Mouse (Mus musculus) midbrain, embryonic 14.5 days (tissue): Measurements from ENCODE around the gene Fgf23. TPM values are rescaled to one million over a fixed set of nuclear protein-coding genes. Genes with fewer than 3 reads are reported as not detected.

ENCODE experiments used
- ATAC-seq: fragments of 200-750 bp; cut with Nextera tagmentation; 2 replicates; pipeline ENCODE4 v1.8.0; 2017; ENCODE audit warnings: moderate number of reproducible peaks, moderate library complexity; ENCODE audit not compliant: low FRiP score, low TSS enrichment
- DNase-seq: peaks from one replicate; pipeline ENCODE4 v3.0.0-alpha.2; 2015
- H3K27ac ChIP-seq: fragments of 300-500 bp; sonication (generic); replicated peaks from 2 replicates; pipeline ENCODE4 v1.5.1; 2014; ENCODE audit warnings: mild to moderate bottlenecking, low read depth, low read length, moderate library complexity
- H3K27me3 ChIP-seq: fragments of 300-500 bp; sonication (generic); 2 replicates; pipeline ENCODE4 v1.6.1; 2014; ENCODE audit warnings: low read length, control low read depth, mixed read lengths; ENCODE audit not compliant: control insufficient read depth, insufficient read depth
- H3K36me3 ChIP-seq: fragments of 300-500 bp; sonication (generic); 2 replicates; pipeline ENCODE4 v1.6.1; 2014; ENCODE audit warnings: low read length, control low read depth; ENCODE audit not compliant: control insufficient read depth, insufficient read depth
- H3K4me1 ChIP-seq: fragments of 300-500 bp; sonication (generic); 2 replicates; pipeline ENCODE4 v1.6.1; 2014; ENCODE audit warnings: mild to moderate bottlenecking, antibody characterized with exemption, low read length, control low read depth; ENCODE audit not compliant: control insufficient read depth, insufficient read depth
- H3K4me2 ChIP-seq: fragments of 300-500 bp; sonication (generic); 2 replicates; pipeline ENCODE4 v1.6.1; 2014; ENCODE audit warnings: mild to moderate bottlenecking, low read length, moderate library complexity
- H3K4me3 ChIP-seq: fragments of 300-500 bp; sonication (generic); replicated peaks from 2 replicates; pipeline ENCODE4 v1.5.1; 2014; ENCODE audit warnings: low read depth, low read length
- H3K9ac ChIP-seq: fragments of 300-500 bp; sonication (generic); replicated peaks from 2 replicates; pipeline ENCODE4 v1.6.1; 2014; ENCODE audit warnings: mild to moderate bottlenecking, low read length, moderate library complexity
- H3K9me3 ChIP-seq: fragments of 300-500 bp; sonication (generic); 2 replicates; pipeline ENCODE4 v1.6.1; 2016; ENCODE audit warnings: low read length, control low read depth, mixed read lengths; ENCODE audit not compliant: control insufficient read depth
- WGBS: fragments of 180-500 bp; shearing (Covaris S2); extraction: QIAGEN DNeasy Blood & Tissue Kit; methylation state at CpG from one replicate; pipeline ENCODE4 v1.1.7; 2014; 5-methylcytosine and 5-hydroxymethylcytosine counted together
- polyA plus RNA-seq: library from polyadenylated mRNA; unstranded; fragments of >200 nt; fragmentation: Nextera tagmentation; extraction: Ambion mirVana; gene quantifications from 2 replicates; pipeline ENCODE4 v1.2.1, GENCODE M21; 2014

Gene Fgf23
- 0.18 TPM in 1 of 2 replicates, not detected in the other for polyA plus RNA-seq

- H3K4me3 ChIP-seq = no peak within 1 kb of the TSS
- H3K4me2 ChIP-seq = no peak within 1 kb of the TSS
- WGBS = 10% methylated on average over 5 of the region's 5 CpGs
- no peaks in the 10 kb centered on the region for H3K4me1 ChIP-seq
- H3K27ac ChIP-seq = no peak within 1 kb of the TSS
- no peaks in the 10 kb centered on the region for H3K9me3 ChIP-seq
- DNase-seq = no peak
- ATAC-seq = no peak
- H3K36me3 ChIP-seq = no peaks in the 10 kb centered on the region
- H3K27me3 ChIP-seq = no peaks in the 10 kb centered on the region
- H3K9ac ChIP-seq = no peak within 1 kb of the TSS
Observed at GRCm38 (mm10) chr6:127072817-127073216, at the start of gene Fgf23. Gene Fgf23 (plus strand): TSS chr6:127072902.

- Histone ChIP-seq H3K9ac (no peak overlapping the region), H3K9me3 (no peaks in the 10 kb centered on the region), H3K27ac (no peak overlapping the region), H3K4me1 (peaks cover 6% of the 10 kb centered on the region; the same call in 1 of the 2 replicates), H3K4me3 (no peak overlapping the region), H3K27me3 (no peaks in the 10 kb centered on the region), H3K4me2 (no peak overlapping the region), H3K36me3 (no peaks in the 10 kb centered on the region)
- ATAC-seq = no peak
- 82% methylated on average over 7 of the region's 7 CpGs for WGBS
- DNase-seq = no peak
Observed at GRCm38 (mm10) chr6:127024836-127025235, 47.9 kb upstream of the Fgf23 start.

GRCm38 (mm10) chr6:127034760-127035159, 37.9 kb upstream of the Fgf23 start:
- Histone ChIP-seq H3K9ac (no peak overlapping the region), H3K36me3 (no peaks in the 10 kb centered on the region), H3K4me1 (no peaks in the 10 kb centered on the region), H3K27ac (no peak overlapping the region), H3K4me2 (peak overlapping the region; percentile 28; the same call in 1 of the 2 replicates), H3K9me3 (no peaks in the 10 kb centered on the region), H3K27me3 (no peaks in the 10 kb centered on the region), H3K4me3 (no peak overlapping the region)
- DNase-seq (peak; percentile 67), ATAC-seq (no peak)
- 41% methylated on average over 10 of the region's 10 CpGs for WGBS

GRCm38 (mm10) chr6:127044909-127045308, 27.8 kb upstream of the Fgf23 start:
- peak; percentile 66 for DNase-seq
- Histone ChIP-seq H3K4me2 (no peak overlapping the region), H3K27ac (no peak overlapping the region), H3K9ac (no peak overlapping the region), H3K4me3 (no peak overlapping the region), H3K9me3 (no peaks in the 10 kb centered on the region), H3K36me3 (no peaks in the 10 kb centered on the region), H3K4me1 (no peaks in the 10 kb centered on the region), H3K27me3 (no peaks in the 10 kb centered on the region)
- WGBS = 58% methylated on average over 6 of the region's 6 CpGs
- ATAC-seq = no peak

GRCm38 (mm10) chr6:127050847-127051246, 21.9 kb upstream of the Fgf23 start:
- H3K4me1 ChIP-seq = no peaks in the 10 kb centered on the region
- no peaks in the 10 kb centered on the region for H3K36me3 ChIP-seq
- no peak overlapping the region for H3K9ac ChIP-seq
- no peak overlapping the region for H3K4me3 ChIP-seq
- no peak overlapping the region for H3K4me2 ChIP-seq
- DNase-seq (no peak), ATAC-seq (no peak)
- no peaks in the 10 kb centered on the region for H3K9me3 ChIP-seq
- WGBS = 88% methylated on average over 4 of the region's 4 CpGs
- H3K27me3 ChIP-seq = no peaks in the 10 kb centered on the region
- H3K27ac ChIP-seq = no peak overlapping the region

- no peak overlapping the region for H3K4me2 ChIP-seq
- H3K4me3 ChIP-seq = no peak overlapping the region
- H3K4me1 ChIP-seq = no peaks in the 10 kb centered on the region
- 86% methylated on average over 12 of the region's 12 CpGs for WGBS
- ATAC-seq = no peak
- H3K27me3 ChIP-seq = no peaks in the 10 kb centered on the region
- no peaks in the 10 kb centered on the region for H3K36me3 ChIP-seq
- no peak for DNase-seq
- no peak overlapping the region for H3K27ac ChIP-seq
- H3K9me3 ChIP-seq = no peaks in the 10 kb centered on the region
- H3K9ac ChIP-seq = no peak overlapping the region
Observed at GRCm38 (mm10) chr6:127056990-127057588, 15.6 kb upstream of the Fgf23 start.

- Histone ChIP-seq H3K27ac (no peak overlapping the region), H3K36me3 (no peaks in the 10 kb centered on the region), H3K4me1 (0 out of 2 replicates have a peak, but pooled peaks cover 7% of the 10 kb centered on the region), H3K4me3 (no peak overlapping the region), H3K4me2 (no peak overlapping the region), H3K9ac (no peak overlapping the region), H3K27me3 (no peaks in the 10 kb centered on the region), H3K9me3 (no peaks in the 10 kb centered on the region)
- ATAC-seq (no peak), DNase-seq (no peak)
- WGBS = 78% methylated on average over 4 of the region's 4 CpGs
Observed at GRCm38 (mm10) chr6:127059975-127060374, 12.7 kb upstream of the Fgf23 start.

- 0 out of 2 replicates have a peak, but pooled peaks cover 7% of the 10 kb centered on the region for H3K4me1 ChIP-seq
- H3K27me3 ChIP-seq = no peaks in the 10 kb centered on the region
- WGBS = 84% methylated on average over 3 of the region's 3 CpGs
- H3K4me3 ChIP-seq = no peak overlapping the region
- H3K4me2 ChIP-seq = no peak overlapping the region
- H3K27ac ChIP-seq = no peak overlapping the region
- H3K36me3 ChIP-seq = no peaks in the 10 kb centered on the region
- ATAC-seq (no peak), DNase-seq (no peak)
- no peak overlapping the region for H3K9ac ChIP-seq
- no peaks in the 10 kb centered on the region for H3K9me3 ChIP-seq
Observed at GRCm38 (mm10) chr6:127063915-127064314, 8.8 kb upstream of the Fgf23 start.

- Histone ChIP-seq H3K4me2 (peak overlapping the region; percentile 35), H3K27ac (no peak overlapping the region), H3K36me3 (no peaks in the 10 kb centered on the region), H3K27me3 (no peaks in the 10 kb centered on the region), H3K9ac (peak overlapping the region; percentile 36; the same call in 1 of the 2 replicates), H3K4me3 (0 out of 2 replicates have a peak overlapping the region, but pooled peaks have one; percentile 5), H3K9me3 (no peaks in the 10 kb centered on the region), H3K4me1 (0 out of 2 replicates have a peak, but pooled peaks cover 7% of the 10 kb centered on the region)
- peak; percentile 12 for DNase-seq
- no peak for ATAC-seq
- 8% methylated on average over 14 of the region's 14 CpGs for WGBS
Observed at GRCm38 (mm10) chr6:127064815-127065214, 7.9 kb upstream of the Fgf23 start.
